Mouse (Mus musculus): ENCODE results near the gene Wiz. TPM values are rescaled to one million over a fixed set of nuclear protein-coding genes. Genes with fewer than 3 reads are reported as not detected.

Gene Wiz
- polyA plus RNA-seq, 1 experiment from 2014 or later: 27.6 TPM

GRCm38 (mm10) chr17:32358192-32358942 lies 30.9 kb downstream of the Wiz start:
- ATAC-seq (ENCODE audit: low read depth) (no peak), DNase-seq (ENCODE audit: low spot score) (no peak)
- no peaks in the 10 kb centered on the region for H3K9me3 ChIP-seq (ENCODE audit: control insufficient read depth, low read length)
- peaks cover 87% of the 10 kb centered on the region for H3K36me3 ChIP-seq (ENCODE audit: control insufficient read depth, insufficient read depth, low read length)
- H3K27ac ChIP-seq (replicated peaks; ENCODE audit: low read depth, low read length): no peak overlapping the region
- H3K9ac ChIP-seq (ENCODE audit: low read depth, low read length): no peak overlapping the region
- 93% methylated on average over 7 of the region's 7 CpGs for WGBS
- no peak overlapping the region for H3K4me3 ChIP-seq (ENCODE audit: low read depth, low read length)
- H3K4me2 ChIP-seq (ENCODE audit: low read depth, low read length): no peak overlapping the region
- peaks cover 8% of the 10 kb centered on the region for H3K4me1 ChIP-seq (ENCODE audit: control insufficient read depth, insufficient read depth, low read length)
- no peaks in the 10 kb centered on the region for H3K27me3 ChIP-seq (replicated peaks; ENCODE audit: control insufficient read depth, insufficient read depth, low read length)

GRCm38 (mm10) chr17:32356766-32357760 lies 32.2 kb downstream of the Wiz start:
- H3K4me3 ChIP-seq (ENCODE audit: low read depth, low read length): no peak overlapping the region
- H3K36me3 ChIP-seq (ENCODE audit: control insufficient read depth, insufficient read depth, low read length): peaks cover 89% of the 10 kb centered on the region
- no peaks in the 10 kb centered on the region for H3K4me1 ChIP-seq (ENCODE audit: control insufficient read depth, insufficient read depth, low read length)
- DNase-seq (ENCODE audit: low spot score): no peak
- H3K4me2 ChIP-seq (ENCODE audit: low read depth, low read length): no peak overlapping the region
- H3K27ac ChIP-seq (replicated peaks; ENCODE audit: low read depth, low read length): no peak overlapping the region
- H3K9ac ChIP-seq (ENCODE audit: low read depth, low read length): no peak overlapping the region
- no peak for ATAC-seq (ENCODE audit: low read depth)
- WGBS: 86% methylated on average over 24 of the region's 24 CpGs
- no peaks in the 10 kb centered on the region for H3K9me3 ChIP-seq (ENCODE audit: control insufficient read depth, low read length)
- H3K27me3 ChIP-seq (replicated peaks; ENCODE audit: control insufficient read depth, insufficient read depth, low read length): no peaks in the 10 kb centered on the region

- no peak for DNase-seq (ENCODE audit: low spot score)
- no peak overlapping the region for H3K9ac ChIP-seq (ENCODE audit: low read depth, low read length)
- ATAC-seq (ENCODE audit: low read depth): no peak
Measured at GRCm38 (mm10) chr17:32356281-32356680, 33.0 kb downstream of the Wiz start.

GRCm38 (mm10) chr17:32355031-32355430 lies 34.2 kb downstream of the Wiz start:
- Histone ChIP-seq H3K4me2 (ENCODE audit: low read depth, low read length) (no peak overlapping the region), H3K4me1 (ENCODE audit: control insufficient read depth, insufficient read depth, low read length) (no peaks in the 10 kb centered on the region), H3K9me3 (ENCODE audit: control insufficient read depth, low read length) (no peaks in the 10 kb centered on the region), H3K27me3 (replicated peaks; ENCODE audit: control insufficient read depth, insufficient read depth, low read length) (no peaks in the 10 kb centered on the region), H3K27ac (replicated peaks; ENCODE audit: low read depth, low read length) (no peak overlapping the region), H3K36me3 (ENCODE audit: control insufficient read depth, insufficient read depth, low read length) (peaks cover 69% of the 10 kb centered on the region), H3K4me3 (ENCODE audit: low read depth, low read length) (no peak overlapping the region), H3K9ac (ENCODE audit: low read depth, low read length) (no peak overlapping the region)
- WGBS: 92% methylated on average over 6 of the region's 6 CpGs
- ATAC-seq (ENCODE audit: low read depth) (no peak), DNase-seq (ENCODE audit: low spot score) (no peak)

More at GRCm38 (mm10) chr17:32356281-32356680, 33.0 kb downstream of the Wiz start:
- H3K27ac ChIP-seq (replicated peaks; ENCODE audit: low read depth, low read length): no peak overlapping the region
- H3K4me3 ChIP-seq (ENCODE audit: low read depth, low read length): no peak overlapping the region
- peaks cover 81% of the 10 kb centered on the region for H3K36me3 ChIP-seq (ENCODE audit: control insufficient read depth, insufficient read depth, low read length)
- H3K4me1 ChIP-seq (ENCODE audit: control insufficient read depth, insufficient read depth, low read length): no peaks in the 10 kb centered on the region
- H3K27me3 ChIP-seq (replicated peaks; ENCODE audit: control insufficient read depth, insufficient read depth, low read length): no peaks in the 10 kb centered on the region
- H3K9me3 ChIP-seq (ENCODE audit: control insufficient read depth, low read length): no peaks in the 10 kb centered on the region
- WGBS: 87% methylated on average over 9 of the region's 9 CpGs
- H3K4me2 ChIP-seq (ENCODE audit: low read depth, low read length): no peak overlapping the region

GRCm38 (mm10) chr17:32354211-32354610 lies 35.0 kb downstream of the Wiz start:
- 56% methylated on average over 5 of the region's 5 CpGs for WGBS
- Histone ChIP-seq H3K36me3 (ENCODE audit: control insufficient read depth, insufficient read depth, low read length) (peaks cover 60% of the 10 kb centered on the region), H3K27ac (replicated peaks; ENCODE audit: low read depth, low read length) (peak overlapping the region; percentile 15; the same call in 1 of the 2 replicates)

GRCm38 (mm10) chr17:32353696-32354095 lies 35.5 kb downstream of the Wiz start:
- no peak overlapping the region for H3K4me2 ChIP-seq (ENCODE audit: low read depth, low read length)
- ATAC-seq (ENCODE audit: low read depth) (no peak), DNase-seq (ENCODE audit: low spot score) (peak; percentile 65)
- no peak overlapping the region for H3K4me3 ChIP-seq (ENCODE audit: low read depth, low read length)
- peak overlapping the region; percentile 15; the same call in 1 of the 2 replicates for H3K27ac ChIP-seq (replicated peaks; ENCODE audit: low read depth, low read length)
- H3K9me3 ChIP-seq (ENCODE audit: control insufficient read depth, low read length): no peaks in the 10 kb centered on the region
- no peaks in the 10 kb centered on the region for H3K27me3 ChIP-seq (replicated peaks; ENCODE audit: control insufficient read depth, insufficient read depth, low read length)
- 63% methylated on average over 4 of the region's 4 CpGs for WGBS
- H3K9ac ChIP-seq (ENCODE audit: low read depth, low read length): no peak overlapping the region
- H3K4me1 ChIP-seq (ENCODE audit: control insufficient read depth, insufficient read depth, low read length): peaks cover 3% of the 10 kb centered on the region; the same call in 1 of the 2 replicates
- H3K36me3 ChIP-seq (ENCODE audit: control insufficient read depth, insufficient read depth, low read length): peaks cover 55% of the 10 kb centered on the region

More at GRCm38 (mm10) chr17:32354211-32354610, 35.0 kb downstream of the Wiz start:
- no peak overlapping the region for H3K4me3 ChIP-seq (ENCODE audit: low read depth, low read length)
- no peak for ATAC-seq (ENCODE audit: low read depth)
- no peak overlapping the region for H3K9ac ChIP-seq (ENCODE audit: low read depth, low read length)
- H3K9me3 ChIP-seq (ENCODE audit: control insufficient read depth, low read length): no peaks in the 10 kb centered on the region
- H3K4me2 ChIP-seq (ENCODE audit: low read depth, low read length): no peak overlapping the region
- no peaks in the 10 kb centered on the region for H3K27me3 ChIP-seq (replicated peaks; ENCODE audit: control insufficient read depth, insufficient read depth, low read length)
- peaks cover 3% of the 10 kb centered on the region; the same call in 1 of the 2 replicates for H3K4me1 ChIP-seq (ENCODE audit: control insufficient read depth, insufficient read depth, low read length)
- peak; percentile 44 for DNase-seq (ENCODE audit: low spot score)

- Histone ChIP-seq H3K36me3 (ENCODE audit: control insufficient read depth, insufficient read depth, low read length) (peaks cover 36% of the 10 kb centered on the region), H3K4me2 (ENCODE audit: low read depth, low read length) (no peak overlapping the region), H3K27me3 (replicated peaks; ENCODE audit: control insufficient read depth, insufficient read depth, low read length) (no peaks in the 10 kb centered on the region), H3K4me1 (ENCODE audit: control insufficient read depth, insufficient read depth, low read length) (peaks cover 3% of the 10 kb centered on the region; the same call in 1 of the 2 replicates), H3K4me3 (ENCODE audit: low read depth, low read length) (no peak overlapping the region), H3K27ac (replicated peaks; ENCODE audit: low read depth, low read length) (no peak overlapping the region), H3K9ac (ENCODE audit: low read depth, low read length) (no peak overlapping the region), H3K9me3 (ENCODE audit: control insufficient read depth, low read length) (no peaks in the 10 kb centered on the region)
- ATAC-seq (ENCODE audit: low read depth) (no peak), DNase-seq (ENCODE audit: low spot score) (no peak)
Measured at GRCm38 (mm10) chr17:32351726-32352125, 37.5 kb downstream of the Wiz start.

- Histone ChIP-seq H3K27me3 (replicated peaks; ENCODE audit: control insufficient read depth, insufficient read depth, low read length) (no peaks in the 10 kb centered on the region), H3K27ac (replicated peaks; ENCODE audit: low read depth, low read length) (no peak overlapping the region), H3K9ac (ENCODE audit: low read depth, low read length) (no peak overlapping the region; the same call in 1 of the 2 replicates), H3K4me1 (ENCODE audit: control insufficient read depth, insufficient read depth, low read length) (peaks cover 3% of the 10 kb centered on the region; the same call in 1 of the 2 replicates), H3K36me3 (ENCODE audit: control insufficient read depth, insufficient read depth, low read length) (peaks cover 31% of the 10 kb centered on the region), H3K9me3 (ENCODE audit: control insufficient read depth, low read length) (no peaks in the 10 kb centered on the region), H3K4me3 (ENCODE audit: low read depth, low read length) (peak overlapping the region; percentile 73), H3K4me2 (ENCODE audit: low read depth, low read length) (peak overlapping the region; percentile 60)
- DNase-seq (ENCODE audit: low spot score) (no peak), ATAC-seq (ENCODE audit: low read depth) (no peak)
- WGBS: 59% methylated on average over 3 of the region's 3 CpGs
Measured at GRCm38 (mm10) chr17:32351269-32351668, 38.0 kb downstream of the Wiz start.
